Mouse (Mus musculus) frontal cortex, adult (tissue): ENCODE data around the gene Olfr772.
"Not testable (repeated sequence)": the region's sequence is repeated elsewhere in the genome, so short reads cannot be mapped to it uniquely, and the experiment has no call there.

ENCODE experiments used
- ATAC-seq: cut with Nextera tagmentation; 2 replicates; pipeline ENCODE4 v1.9.2; 2017; ENCODE audit warnings: mild to moderate bottlenecking, moderate library complexity, mixed read lengths; ENCODE audit not compliant: low TSS enrichment

Gene Olfr772

GRCm38 (mm10) chr10:129177821-129178220, at the start of gene Olfr772:
Gene Olfr772 (minus strand): TSS chr10:129177921.
- not testable (repeated sequence) for ATAC-seq

- ATAC-seq = not testable (repeated sequence)
Observed at GRCm38 (mm10) chr10:129187319-129187718, 9.6 kb upstream of the Olfr772 start, which contains the start of gene Olfr773. Gene Olfr773 (minus strand): TSS chr10:129187419.

- ATAC-seq = no peak
Observed at GRCm38 (mm10) chr10:129164651-129165050, 13.1 kb downstream of the Olfr772 start, which contains the start of gene Olfr771. Gene Olfr771 (minus strand): TSS chr10:129164751.

GRCm38 (mm10) chr10:129138898-129139297, 38.8 kb downstream of the Olfr772 start, which contains the start of gene Olfr770:
Gene Olfr770 (minus strand): TSS chr10:129138998.
- ATAC-seq = no peak
